Mouse (Mus musculus) layer of hippocampus, postnatal 14 days (tissue): Measurements from ENCODE around the gene Pax4. TPM values are rescaled to one million over a fixed set of nuclear protein-coding genes. Genes with fewer than 3 reads are reported as not detected.

ENCODE experiments used
- DNase-seq, 2 experiments: peaks; one replicate each; pipeline ENCODE4 v3.0.0; 2021 to 2022; ENCODE audit warnings: low spot score in 2 of 2, mixed read lengths in 1 of 2
- total RNA-seq, 2 experiments: library from RNA; stranded (reverse); gene quantifications; 2 replicates each; pipeline ENCODE4 v1.2.3; 2021

Gene Pax4
- total RNA-seq, 2 experiments from 2014 or later, result not detected

DNA sequence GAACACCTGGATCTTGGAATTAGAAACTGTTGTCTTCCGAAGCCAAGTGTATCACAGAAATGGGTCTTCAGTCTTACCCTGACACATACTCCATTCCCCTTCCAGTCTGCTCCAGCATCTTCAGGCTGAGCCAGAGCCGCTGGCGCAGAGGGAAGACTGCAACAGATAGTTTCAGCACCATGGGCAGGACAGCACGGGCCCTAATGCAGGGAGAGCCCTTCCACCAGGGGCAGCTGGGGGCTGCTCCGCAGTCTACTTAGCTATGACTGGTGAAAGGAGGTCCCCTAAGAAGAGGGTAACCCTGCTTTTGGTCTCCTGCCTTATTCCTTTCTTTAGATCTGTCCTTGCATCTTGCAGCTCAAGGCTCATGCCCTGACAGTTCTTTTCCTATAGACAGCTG, 1.3 kb upstream of the Pax4 start:
- no peak for DNase-seq

DNA sequence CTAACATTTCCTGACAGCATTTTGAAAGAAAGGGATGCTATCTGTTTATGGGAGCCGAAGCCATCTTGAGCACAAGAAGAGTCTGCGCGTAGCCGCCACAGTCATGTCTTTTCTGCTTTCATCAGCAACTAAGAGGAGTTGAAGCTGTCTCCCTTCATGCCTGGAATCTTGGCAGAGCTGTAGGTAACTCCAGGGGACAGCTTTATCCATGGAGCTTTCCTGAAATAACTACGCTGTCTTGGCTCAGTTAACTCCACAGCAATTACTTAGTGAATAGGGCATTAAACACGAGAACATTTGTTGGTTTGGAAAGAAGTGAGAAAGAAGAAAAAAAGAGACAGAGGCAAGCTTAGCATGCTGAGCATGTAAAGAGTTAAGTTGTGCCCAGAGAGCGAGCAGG, 1.2 kb downstream of the Pax4 start:
- DNase-seq, result no peak

DNA sequence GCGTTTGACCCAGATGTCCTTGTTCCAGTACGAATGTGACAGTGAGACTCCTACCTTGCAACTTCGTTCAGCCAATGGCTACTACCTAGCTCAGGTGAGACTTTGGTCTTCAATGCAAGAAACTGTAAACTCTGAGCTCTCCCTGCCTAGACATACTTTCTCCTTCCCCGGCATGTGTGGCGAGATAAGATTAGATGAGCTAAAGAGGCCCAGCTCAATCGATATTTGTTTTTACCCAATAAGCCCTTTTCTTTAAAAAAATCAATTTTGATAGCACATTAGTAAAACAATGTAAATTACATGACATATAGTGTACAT, 17.7 kb downstream of the Pax4 start:
- no peak for DNase-seq

DNA sequence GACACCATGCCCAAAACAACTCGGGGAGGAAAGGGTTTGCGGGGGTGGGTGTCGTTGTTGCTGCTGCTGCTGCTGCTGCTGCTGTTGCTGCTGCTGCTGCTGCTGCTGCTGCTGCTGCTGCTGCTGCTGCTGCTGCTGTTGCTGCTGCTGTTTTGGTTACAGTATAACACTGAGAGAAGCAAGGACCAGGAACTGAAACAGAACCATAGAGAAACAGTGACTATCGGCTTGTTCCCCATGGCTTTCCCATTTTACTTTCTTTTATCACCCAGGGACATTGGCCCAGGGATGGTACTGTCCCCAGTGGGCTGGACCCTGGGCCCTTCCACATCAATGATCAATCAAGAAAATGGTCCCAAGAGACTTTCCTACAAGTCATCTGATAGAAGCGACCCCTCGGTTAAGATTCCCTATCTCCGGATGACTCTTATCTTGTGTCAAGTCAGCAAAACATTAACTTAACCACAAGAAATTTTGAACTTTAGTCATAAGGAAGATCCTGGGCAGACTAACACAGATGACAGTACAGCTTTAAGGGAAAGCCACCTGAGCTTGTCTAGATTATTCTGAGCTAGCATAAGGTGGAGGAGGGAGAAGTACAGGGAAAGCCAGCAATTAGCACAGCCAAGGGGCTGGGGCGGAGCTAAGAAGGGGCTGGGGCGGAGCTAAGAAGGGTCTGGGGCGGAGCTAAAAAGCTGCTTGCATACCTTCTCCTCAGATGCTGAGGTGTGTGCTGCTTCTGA, 18.2 kb downstream of the Pax4 start:
- no peak for DNase-seq

DNA sequence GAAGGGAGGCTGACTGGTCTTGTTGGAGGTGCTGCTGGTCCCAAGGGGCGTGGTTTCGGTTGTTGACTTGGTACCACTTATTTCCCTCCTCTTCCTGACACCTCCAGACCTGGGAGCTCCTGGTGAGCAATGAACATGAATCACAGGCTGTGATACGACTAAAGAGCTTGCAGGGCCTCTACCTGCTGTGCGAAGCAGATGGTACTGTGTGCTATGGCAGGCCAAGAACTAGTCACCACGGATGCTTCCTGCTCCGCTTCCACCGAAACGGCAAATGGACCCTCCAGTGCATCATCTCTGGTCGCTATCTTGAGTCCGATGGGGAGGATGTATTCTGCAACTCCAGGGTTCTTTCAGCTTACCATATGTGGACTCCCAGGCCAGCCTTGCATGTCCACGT, 19.3 kb downstream of the Pax4 start:
- no peak for DNase-seq

DNA sequence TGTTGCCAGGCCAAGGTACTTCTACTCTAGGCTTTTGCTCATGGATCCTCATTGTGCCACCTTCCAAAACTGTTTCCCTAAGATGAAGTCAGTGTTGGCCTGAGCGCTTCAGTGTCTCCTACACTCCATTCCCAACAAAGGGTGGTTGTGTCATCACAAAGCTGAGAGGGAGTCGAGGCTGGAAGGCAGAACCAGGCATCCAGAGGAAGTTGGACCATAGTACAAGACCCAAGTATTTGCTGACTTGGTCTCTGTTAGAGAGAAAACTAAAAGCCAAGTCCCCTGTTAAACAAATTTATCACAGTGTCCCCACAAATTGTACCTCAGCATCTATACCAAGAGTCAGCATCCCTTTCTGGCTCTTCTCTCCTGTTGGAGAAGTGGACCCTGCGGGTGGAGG, 20.9 kb downstream of the Pax4 start, which contains the start of gene Gcc1:
Gene Gcc1, minus strand, starts transcription at position 101 of the 400 bp plus-strand sequence.
- no peak for DNase-seq

DNA sequence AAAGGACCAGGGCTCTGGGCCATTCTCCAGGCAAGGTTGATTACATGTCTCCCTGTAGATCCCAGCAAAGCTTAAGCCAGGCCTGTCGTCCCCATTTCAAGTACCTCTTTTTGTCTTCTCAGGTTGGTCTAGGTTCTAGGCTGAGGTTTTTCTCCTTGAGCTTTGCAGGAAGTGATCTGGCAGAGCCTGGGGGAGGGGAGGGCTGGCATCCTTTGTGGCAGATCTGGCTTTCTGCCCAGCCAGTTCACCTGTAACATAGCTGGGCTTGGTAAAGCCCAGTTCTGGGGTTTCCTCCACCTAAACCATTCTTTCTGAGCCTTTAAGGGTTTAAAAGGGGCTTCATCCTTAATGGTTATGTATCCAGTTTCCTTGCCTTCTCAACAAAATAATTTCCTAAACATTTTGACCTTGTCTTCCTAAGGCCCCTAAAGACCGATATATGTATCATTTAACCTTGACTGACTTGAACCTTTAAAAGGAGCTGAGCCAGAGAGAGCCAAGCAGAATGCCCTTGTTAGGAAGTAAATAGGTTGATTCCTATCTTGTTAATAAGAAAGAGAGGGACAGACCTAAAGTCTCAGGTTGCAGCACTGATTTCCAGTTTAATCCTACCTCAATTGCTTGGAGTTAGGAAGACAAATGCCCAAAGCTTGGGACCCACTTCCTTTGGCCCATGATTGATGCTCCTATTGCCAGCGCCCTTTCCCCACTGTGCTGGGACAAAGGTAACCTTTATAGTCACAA, 21.9 kb downstream of the Pax4 start, which contains the start of gene Fscn3:
Gene Fscn3, plus strand, starts transcription at position 694 of the 744 bp plus-strand sequence.
- no peak for DNase-seq

DNA sequence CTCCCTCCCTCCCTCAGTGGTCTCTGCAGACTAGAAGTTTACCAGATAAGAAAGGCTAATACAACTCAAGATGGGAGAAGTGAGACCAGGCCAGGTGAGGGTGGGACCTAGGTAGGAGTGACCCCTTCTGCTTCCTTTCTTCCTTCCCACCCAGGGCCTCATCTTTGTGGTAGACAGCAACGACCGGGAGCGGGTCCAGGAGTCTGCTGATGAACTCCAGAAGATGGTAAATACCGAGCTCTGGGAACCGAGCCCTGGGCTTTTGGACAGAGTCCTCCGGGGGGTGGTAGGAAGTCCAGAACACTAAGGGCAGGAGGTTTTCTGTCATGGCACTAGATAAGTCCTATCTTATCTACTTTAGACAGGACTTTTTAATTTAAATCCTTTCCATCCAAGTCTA, 24.1 kb downstream of the Pax4 start:
- DNase-seq, result no peak

DNA sequence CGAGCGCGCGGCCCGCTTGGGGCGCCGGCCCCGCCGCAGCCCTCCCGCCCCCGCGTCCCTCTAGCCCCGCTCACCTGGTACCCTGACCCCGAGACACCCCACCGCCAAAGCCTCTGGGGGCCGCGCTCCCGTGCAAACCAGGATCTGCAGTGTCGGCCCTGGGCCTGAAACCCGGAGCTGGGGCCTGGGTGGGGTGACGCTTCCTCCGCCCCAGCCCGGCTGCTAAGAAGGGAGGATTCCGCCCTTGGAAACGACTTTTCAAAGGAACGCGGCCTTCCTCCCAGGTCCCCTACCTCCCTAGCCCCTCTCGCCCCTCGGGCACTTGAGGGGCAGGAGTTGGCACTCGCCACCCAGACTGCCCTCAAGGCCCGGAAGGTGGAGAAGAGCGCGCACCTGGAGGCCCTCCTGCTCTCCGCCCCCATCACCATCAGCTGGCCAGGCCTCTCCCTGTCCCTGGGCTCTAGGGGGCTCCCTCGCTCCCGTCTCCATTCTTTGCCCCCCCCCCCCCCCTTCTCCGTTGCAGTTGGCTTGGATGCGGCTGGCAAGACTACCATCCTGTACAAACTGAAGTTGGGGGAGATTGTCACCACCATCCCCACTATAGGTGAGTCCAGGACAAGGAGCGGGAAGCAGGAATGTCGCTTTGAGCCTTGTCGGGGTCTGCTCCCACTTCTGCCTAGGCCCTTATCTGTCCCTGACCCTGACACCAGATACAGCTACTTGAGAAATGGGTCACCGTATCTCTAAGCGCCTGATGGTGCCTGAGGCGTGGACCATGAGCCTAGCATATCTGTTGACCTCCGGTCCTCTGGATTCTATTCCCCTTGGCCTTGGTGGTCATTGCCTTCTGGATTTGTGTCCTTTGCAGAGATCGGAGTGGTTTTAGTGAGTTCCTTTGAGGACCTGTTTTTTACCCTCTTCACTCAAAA, 25.1 kb downstream of the Pax4 start:
- peak in 1 of 2 experiments; percentile 56 for DNase-seq

DNA sequence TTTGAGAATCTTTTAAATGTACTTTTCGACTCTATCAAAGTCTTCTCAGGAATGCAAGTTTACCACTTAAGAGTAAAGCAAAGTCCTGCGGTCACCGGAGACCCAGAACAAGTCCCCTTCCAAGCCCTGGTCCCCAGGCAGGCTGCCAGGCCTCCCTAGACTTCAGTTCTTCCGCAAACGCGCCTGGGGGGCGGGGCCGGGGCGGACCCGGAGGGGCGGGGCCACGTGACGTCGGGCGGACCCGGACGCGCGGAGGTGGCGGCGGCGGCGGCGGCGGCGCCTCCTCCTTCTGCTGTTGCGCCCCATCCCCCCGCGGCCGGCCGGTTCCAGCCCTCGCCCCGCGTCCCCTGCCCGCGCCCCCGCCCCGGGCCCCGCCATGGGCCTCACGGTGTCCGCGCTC, 25.8 kb downstream of the Pax4 start, which contains the start of gene Arf5:
Gene Arf5, plus strand, starts transcription at position 248 of the 400 bp plus-strand sequence.
- DNase-seq, result peak; percentile 89 to 94

DNA sequence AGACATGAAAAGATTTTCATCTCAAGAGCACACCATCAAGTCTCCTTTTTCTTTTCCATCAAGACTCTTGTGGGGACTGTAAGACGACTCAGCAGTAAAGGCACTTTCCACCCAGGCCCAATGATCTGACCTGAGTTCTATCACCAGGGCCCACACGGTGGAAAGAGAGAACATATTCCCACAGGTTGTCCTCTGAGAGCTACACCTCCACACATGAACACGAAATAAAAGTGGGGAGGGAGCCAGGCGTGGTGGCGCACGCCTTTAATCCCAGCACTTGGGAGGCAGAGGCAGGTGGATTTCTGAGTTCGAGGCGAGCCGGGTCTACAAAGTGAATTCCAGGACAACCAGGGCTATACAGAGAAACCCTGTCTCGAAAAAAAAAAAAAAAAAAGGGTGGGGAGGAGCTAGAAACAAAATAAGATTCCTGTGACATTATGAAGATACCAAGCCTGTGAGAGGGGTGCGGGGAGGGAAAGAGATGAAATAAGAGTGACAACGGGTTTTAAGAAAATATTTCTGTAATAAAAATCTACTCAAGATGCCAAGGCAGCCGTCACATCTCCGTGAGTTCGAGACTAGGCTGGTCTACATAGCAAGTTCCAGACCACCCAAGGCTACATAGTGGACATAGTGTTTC, 26.4 kb downstream of the Pax4 start:
- DNase-seq, result no peak

DNA sequence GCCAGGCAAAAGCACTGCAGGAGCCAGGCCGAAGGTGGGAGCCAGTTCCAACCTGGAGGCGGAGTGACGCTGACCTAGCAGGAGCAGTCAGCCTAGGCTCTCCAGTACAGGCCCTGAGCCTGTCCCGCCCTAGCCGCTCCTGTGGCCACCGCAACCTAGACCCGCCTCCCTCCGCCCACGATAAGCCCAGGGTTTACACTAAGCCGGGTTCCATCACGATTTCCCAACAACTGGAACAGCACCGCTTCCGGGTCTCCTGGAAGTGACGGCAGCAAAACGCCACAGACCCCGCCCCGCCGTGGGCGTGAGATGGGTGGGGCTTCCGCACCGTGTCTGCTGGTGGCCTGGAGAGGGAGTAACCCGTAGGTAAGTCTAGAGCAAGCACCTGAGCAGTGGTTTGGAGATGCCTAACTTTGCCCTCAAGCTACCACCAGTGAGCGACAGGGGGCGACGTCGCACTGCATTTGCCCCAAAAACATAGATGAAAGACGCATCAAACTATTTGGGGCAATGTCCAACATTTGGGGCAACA, 27.6 kb downstream of the Pax4 start:
- peak; percentile 88 to 92 for DNase-seq

DNA sequence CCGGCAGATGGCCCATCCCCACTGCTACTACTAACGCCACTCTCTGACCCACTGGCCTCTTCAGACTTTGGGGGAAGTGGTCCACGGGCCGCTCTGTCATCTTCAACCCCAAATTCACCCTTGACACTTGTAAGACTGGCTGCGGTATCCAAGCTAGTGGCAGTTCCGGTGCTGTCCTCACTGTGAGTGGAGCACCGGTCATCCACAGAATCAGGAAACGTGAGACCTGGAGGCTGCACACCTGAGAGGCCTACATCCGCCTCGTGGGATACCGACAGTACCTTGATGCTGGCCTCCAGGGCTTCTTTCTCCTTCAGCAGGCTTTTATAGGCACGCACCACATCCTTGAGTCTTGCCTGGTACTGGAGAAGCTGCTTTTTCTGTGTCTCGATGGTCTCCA, 28.3 kb downstream of the Pax4 start:
- no peak for DNase-seq

DNA sequence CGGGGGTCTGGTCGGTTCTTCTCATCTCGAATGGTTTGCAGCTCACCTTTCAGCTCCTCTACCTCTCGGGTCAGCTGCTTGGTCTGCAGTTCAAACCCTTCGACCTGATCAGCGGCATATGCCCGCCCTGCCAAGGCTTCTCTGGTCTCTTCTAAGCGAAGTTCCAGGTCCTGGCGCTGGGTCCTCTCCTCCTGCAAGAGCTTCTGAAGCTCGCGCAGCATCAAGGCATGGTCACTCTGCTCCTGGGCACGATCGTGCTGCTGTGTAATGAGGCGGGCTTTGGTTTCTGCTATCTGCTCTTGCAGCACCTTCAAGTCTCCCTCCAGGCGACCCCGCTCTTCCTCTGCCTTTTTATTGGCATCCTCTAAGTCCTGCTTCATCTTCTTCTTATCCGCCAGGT, 28.8 kb downstream of the Pax4 start:
- no peak for DNase-seq

DNA sequence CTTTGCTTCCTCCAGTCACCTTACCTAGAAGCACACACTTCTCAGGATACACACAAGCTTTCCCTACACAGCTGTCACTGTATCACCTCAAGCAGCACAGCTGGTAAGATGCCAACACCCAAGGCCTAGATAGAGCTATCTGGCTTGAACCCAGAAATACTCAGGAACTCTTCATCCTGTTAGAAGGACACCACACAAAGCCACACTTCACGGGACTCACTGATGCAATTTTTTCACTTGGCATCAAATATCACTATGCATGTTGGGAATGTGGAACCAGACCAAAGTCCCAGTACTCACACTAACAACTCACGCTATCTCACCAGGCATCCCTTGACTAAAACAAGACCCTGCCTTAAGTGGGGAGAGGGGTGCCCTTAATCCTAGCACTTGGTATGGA, 29.5 kb downstream of the Pax4 start:
- DNase-seq, result no peak

DNA sequence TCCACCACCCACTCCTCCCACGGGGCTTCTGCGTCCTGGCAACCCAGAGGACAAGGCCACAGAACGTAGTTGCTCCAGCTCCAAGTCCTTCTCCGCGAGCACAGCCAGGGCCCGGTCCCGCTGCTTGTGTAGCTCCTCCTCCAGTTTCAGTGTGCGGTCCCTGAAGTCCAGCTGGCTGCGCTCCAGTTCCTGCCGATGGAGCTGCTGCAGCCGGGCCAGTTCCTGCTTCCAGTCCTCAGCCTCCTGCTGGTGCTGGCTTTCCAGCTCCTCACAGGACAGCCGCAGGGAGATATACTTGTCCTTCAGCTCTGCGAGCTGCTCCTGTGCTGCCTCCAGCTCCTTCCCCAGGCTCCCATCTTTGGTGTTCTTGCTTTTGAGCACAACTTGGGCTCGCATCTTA, 30.7 kb downstream of the Pax4 start:
- DNase-seq, result peak; percentile 49 to 78

DNA sequence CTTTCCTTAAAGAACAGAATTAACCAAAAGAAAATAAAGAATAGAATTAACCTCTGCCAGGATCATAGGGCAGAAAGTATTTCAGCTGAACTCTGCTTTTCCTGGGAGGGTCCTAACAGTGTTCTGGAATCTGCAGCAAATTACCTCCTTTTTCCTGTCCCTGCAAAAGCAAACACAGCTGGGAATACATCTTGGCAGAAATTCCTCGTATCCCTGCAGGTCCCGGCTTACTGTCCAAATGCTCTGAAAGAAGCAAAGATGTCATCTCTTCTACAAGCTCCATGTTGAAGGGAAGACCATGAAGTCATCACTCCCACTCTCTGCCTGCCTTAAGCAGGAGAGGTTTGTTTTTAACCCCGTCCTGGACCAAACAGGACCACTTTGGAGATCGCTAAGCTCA, 32.2 kb downstream of the Pax4 start:
- no peak for DNase-seq

DNA sequence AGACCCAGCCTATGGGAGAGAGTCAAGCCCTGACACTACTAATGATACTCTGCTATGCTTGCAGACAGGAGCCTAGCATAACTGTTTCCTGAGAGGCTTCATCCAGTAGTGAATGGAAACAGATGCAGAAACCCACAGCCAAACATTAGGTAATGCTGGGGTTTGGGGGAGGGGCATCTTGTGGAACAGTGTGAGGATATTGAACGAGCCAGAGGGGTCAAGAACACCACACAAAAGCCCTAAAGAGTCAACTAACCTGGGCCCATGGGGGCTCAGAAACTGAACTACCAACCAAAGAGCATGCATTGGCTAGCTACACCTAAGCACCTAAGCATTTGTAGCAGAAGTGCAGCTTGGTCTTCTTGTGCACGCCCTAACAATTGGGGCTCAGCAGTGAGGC, 37.9 kb downstream of the Pax4 start:
- DNase-seq, result no peak

DNA sequence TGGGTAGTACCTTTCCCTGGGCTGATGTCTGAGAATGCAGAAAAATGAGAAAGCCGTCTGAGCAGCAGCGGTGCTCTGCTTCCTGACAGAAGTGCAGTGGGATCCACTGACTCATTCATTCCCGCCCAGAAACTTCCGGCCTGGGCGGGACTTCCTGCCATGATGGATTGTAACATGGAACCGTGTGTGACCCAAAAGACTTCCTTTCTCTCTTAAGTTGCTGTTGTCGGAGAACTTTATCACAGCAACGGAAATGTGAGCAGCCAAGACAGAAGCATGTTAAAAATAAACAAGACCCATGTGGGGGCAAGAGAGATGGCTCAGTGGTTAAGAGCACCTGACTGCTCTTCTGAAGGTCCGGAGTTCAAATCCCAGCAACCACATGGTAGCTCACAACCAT, 39.1 kb downstream of the Pax4 start:
- DNase-seq, result no peak

DNA sequence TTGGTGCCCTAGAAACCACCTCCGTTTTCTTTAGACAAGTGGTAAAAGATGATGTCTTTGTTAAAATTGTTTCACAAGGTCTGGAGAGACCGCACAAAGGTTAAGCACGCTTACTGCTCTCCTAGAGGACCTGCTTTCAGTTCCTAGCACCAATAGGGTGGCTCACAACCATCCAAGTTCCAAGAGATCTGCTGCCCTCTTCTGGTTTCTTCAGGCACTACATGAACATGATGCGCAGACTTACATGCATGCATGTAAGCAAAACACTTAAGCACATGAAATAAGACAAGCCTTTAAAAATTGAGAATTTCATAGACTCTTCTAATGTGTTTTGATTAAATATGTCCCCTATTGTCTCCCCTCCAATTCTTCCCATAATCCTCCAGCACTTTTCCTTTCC, 49.4 kb downstream of the Pax4 start:
- DNase-seq, result no peak

DNA sequence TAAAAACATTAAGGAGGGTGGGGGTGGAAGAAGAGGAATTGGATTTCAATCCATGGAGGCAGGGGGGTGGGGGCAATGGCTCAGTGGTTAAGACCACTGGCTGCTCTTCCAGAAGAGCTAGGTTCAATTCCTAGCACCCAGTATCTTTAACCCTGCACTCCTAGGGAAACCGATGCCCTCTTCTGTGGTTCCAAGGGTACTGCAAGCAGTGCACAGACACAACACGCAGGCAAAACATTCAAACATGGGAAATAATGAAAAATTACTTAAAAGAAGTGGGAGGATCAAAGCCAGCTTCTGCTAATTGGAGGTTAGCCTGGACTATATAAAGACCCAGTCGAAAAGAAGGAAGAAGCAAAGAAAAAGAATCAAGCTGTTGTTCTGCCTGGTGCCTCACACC, 50.4 kb downstream of the Pax4 start:
- no peak for DNase-seq
